Mouse (Mus musculus) ES-E14 (cell line): ENCODE results near the gene Ubxn7. TPM values are rescaled to one million over a fixed set of nuclear protein-coding genes. Genes with fewer than 3 reads are reported as not detected.

Source experiments
- DNase-seq: peaks from one replicate; pipeline ENCODE4 v3.0.0-alpha.2; 2013; ENCODE audit warnings: low read depth, low spot score
- H3K27ac ChIP-seq: 2 replicates; pipeline ENCODE4 v1.5.1; 2012; ENCODE audit warnings: low read depth, mild to moderate bottlenecking, low read length, moderate library complexity, mixed read lengths; ENCODE audit not compliant: poor library complexity, insufficient read depth, severe bottlenecking
- H3K36me3 ChIP-seq: 2 replicates; pipeline ENCODE4 v1.6.1; 2012; ENCODE audit warnings: mild to moderate bottlenecking, low read length, moderate library complexity, mixed read lengths; ENCODE audit not compliant: control insufficient read depth, poor library complexity, insufficient read depth, severe bottlenecking
- H3K4me1 ChIP-seq, 2 experiments: fragments of 150-350 bp in 1 of 2; sonication (generic) in 1 of 2; 2 replicates each; pipeline ENCODE4 v1.6.1; 2012; ENCODE audit warnings: low read length in 2 of 2, mild to moderate bottlenecking in 1 of 2, mixed read lengths in 1 of 2; ENCODE audit not compliant: control insufficient read depth in 2 of 2, insufficient read depth in 2 of 2, poor library complexity in 1 of 2
- H3K4me3 ChIP-seq, 2 experiments: fragments of 150-350 bp in 1 of 2; sonication (generic) in 1 of 2; 2 replicates each; pipeline ENCODE4 v1.5.1; 2012; ENCODE audit warnings: low read length in 2 of 2, low read depth in 1 of 2, mild to moderate bottlenecking in 1 of 2, mixed read lengths in 1 of 2; ENCODE audit not compliant: insufficient read depth in 1 of 2, poor library complexity in 1 of 2, severe bottlenecking in 1 of 2
- H3K9ac ChIP-seq: 2 replicates; pipeline ENCODE4 v1.6.1; 2012; ENCODE audit warnings: low read depth, mild to moderate bottlenecking, low read length, mixed read lengths; ENCODE audit not compliant: poor library complexity, insufficient read depth, severe bottlenecking
- H3K9me3 ChIP-seq: fragments of 150-350 bp; sonication (generic); 2 replicates; pipeline ENCODE4 v1.6.1; 2012; ENCODE audit warnings: low read depth, mild to moderate bottlenecking, low read length; ENCODE audit not compliant: control insufficient read depth, insufficient read depth
- CHD2 ChIP-seq: IDR thresholded peaks from 2 replicates; pipeline ENCODE4 v1.6.1; 2014; ENCODE audit warnings: mild to moderate bottlenecking, low read depth, low read length, inconsistent platforms
- HCFC1 ChIP-seq: IDR thresholded peaks from 2 replicates; pipeline ENCODE4 v1.6.1; 2012; ENCODE audit warnings: low read length, inconsistent platforms, borderline replicate concordance; ENCODE audit not compliant: insufficient read depth
- MAFK ChIP-seq: IDR thresholded peaks from 2 replicates; pipeline ENCODE4 v1.6.1; 2014; ENCODE audit warnings: mild to moderate bottlenecking, low read depth, low read length, inconsistent platforms; ENCODE audit not compliant: insufficient read depth
- ZC3H11A ChIP-seq: IDR thresholded peaks from 2 replicates; pipeline ENCODE4 v1.6.1; 2012; ENCODE audit warnings: low read depth, mild to moderate bottlenecking, inconsistent platforms, low read length, borderline replicate concordance
- ZNF384 ChIP-seq: IDR thresholded peaks from 2 replicates; pipeline ENCODE4 v1.6.1; 2012; ENCODE audit warnings: low read depth, low read length, inconsistent platforms
- in situ Hi-C, 2 experiments: fragments of 600-800 bp; cut with MboI; formaldehyde crosslinking; loops; one replicate each; pipeline ENCODE4 v1.15.1; 2025; ENCODE audit warnings: low sequenced_read_pairs in 2 of 2, inconsistent platforms in 1 of 2; ENCODE audit not compliant: unreplicated experiment in 2 of 2
- total RNA-seq: library from RNA; depleted of rRNA; stranded (reverse); fragments of 300-350 nt; gene quantifications from 2 replicates; pipeline ENCODE4 v1.2.3, GENCODE M21; 2012

Gene Ubxn7
- total RNA-seq, 1 experiment: 47.6 TPM

- Histone ChIP-seq H3K4me3 (no peak overlapping the region), H3K27ac (no peak overlapping the region), H3K9ac (no peak overlapping the region), H3K36me3 (no peaks in the 10 kb centered on the region), H3K4me1 (peaks cover 2 to 14% of the 10 kb centered on the region in 2 experiments; a peak in 3 of 4 replicates), H3K9me3 (no peaks in the 10 kb centered on the region)
- DNase-seq: no peak
- in situ Hi-C loops: no loop called here
- TF ChIP-seq MAFK (no peak), ZNF384 (no peak), ZC3H11A (no peak), HCFC1 (no peak), CHD2 (no peak)
These were observed 4.1 kb downstream of the Ubxn7 start for GRCm38 (mm10) chr16:32336026-32336780.

- no peaks in the 10 kb centered on the region for H3K9me3 ChIP-seq
- no peak overlapping the region for H3K4me3 ChIP-seq
- H3K9ac ChIP-seq: no peak overlapping the region
- no peak for DNase-seq
- TF ChIP-seq CHD2 (no peak), ZC3H11A (no peak), ZNF384 (no peak)
- no peaks in the 10 kb centered on the region for H3K36me3 ChIP-seq
- no peak overlapping the region for H3K27ac ChIP-seq
- in situ Hi-C loops: no loop called here
- H3K4me1 ChIP-seq: peaks cover 2 to 14% of the 10 kb centered on the region in 2 experiments; a peak in 3 of 4 replicates
These were observed 4.9 kb downstream of the Ubxn7 start for GRCm38 (mm10) chr16:32337001-32337400.

GRCm38 (mm10) chr16:32340451-32340850, 8.4 kb downstream of the Ubxn7 start:
- no peak overlapping the region for H3K4me3 ChIP-seq
- H3K9ac ChIP-seq: no peak overlapping the region
- no peak for DNase-seq
- H3K27ac ChIP-seq: no peak overlapping the region
- peaks cover 0 to 11% of the 10 kb centered on the region in 2 experiments; a peak in 2 of 4 replicates for H3K4me1 ChIP-seq
- H3K36me3 ChIP-seq: no peaks in the 10 kb centered on the region
- no peak for TF ChIP-seq CHD2
- TF ChIP-seq ZNF384: no peak
- TF ChIP-seq HCFC1: no peak
- TF ChIP-seq ZC3H11A: no peak
- H3K9me3 ChIP-seq: no peaks in the 10 kb centered on the region
- in situ Hi-C loops: no loop called here

GRCm38 (mm10) chr16:32345521-32345920, 13.5 kb downstream of the Ubxn7 start:
- TF ChIP-seq MAFK: no peak
- TF ChIP-seq CHD2: no peak
- TF ChIP-seq ZC3H11A: no peak
- TF ChIP-seq HCFC1: no peak
- no peak for TF ChIP-seq ZNF384
- Histone ChIP-seq H3K36me3 (no peaks in the 10 kb centered on the region), H3K4me3 (no peak overlapping the region), H3K27ac (no peak overlapping the region), H3K4me1 (peaks cover 0 to 2% of the 10 kb centered on the region in 2 experiments; a peak in 1 of 4 replicates), H3K9me3 (no peaks in the 10 kb centered on the region), H3K9ac (no peak overlapping the region)
- no peak for DNase-seq
- in situ Hi-C loops: no loop called here

GRCm38 (mm10) chr16:32350776-32351175, 18.7 kb downstream of the Ubxn7 start:
- no peak for TF ChIP-seq HCFC1
- no peak for TF ChIP-seq ZNF384
- no peak for TF ChIP-seq CHD2
- TF ChIP-seq ZC3H11A: no peak
- no peak for TF ChIP-seq MAFK
- in situ Hi-C loops: no loop called here
- H3K36me3 ChIP-seq: peaks cover 3% of the 10 kb centered on the region

More at GRCm38 (mm10) chr16:32350776-32351175, 18.7 kb downstream of the Ubxn7 start:
- Histone ChIP-seq H3K4me1 (peaks cover 0 to 3% of the 10 kb centered on the region in 2 experiments; a peak in 1 of 4 replicates), H3K9ac (no peak overlapping the region), H3K9me3 (no peaks in the 10 kb centered on the region), H3K4me3 (no peak overlapping the region), H3K27ac (no peak overlapping the region)
- no peak for DNase-seq
